Mouse (Mus musculus) olfactory bulb, adult 2 months (tissue): ENCODE results near the gene Dscaml1.

Experiments used
- CTCF ChIP-seq: fragments of 200-500 bp; IDR thresholded peaks from 2 replicates; pipeline ENCODE4 v1.5.1; 2012; ENCODE audit warnings: low read depth, mild to moderate bottlenecking, low read length, moderate library complexity; ENCODE audit not compliant: insufficient read depth
- POLR2A ChIP-seq: fragments of 200-500 bp; IDR thresholded peaks from 2 replicates; pipeline ENCODE4 v1.6.1; 2012; ENCODE audit warnings: mild to moderate bottlenecking, low read depth, low read length, moderate library complexity; ENCODE audit not compliant: insufficient read depth

DNA sequence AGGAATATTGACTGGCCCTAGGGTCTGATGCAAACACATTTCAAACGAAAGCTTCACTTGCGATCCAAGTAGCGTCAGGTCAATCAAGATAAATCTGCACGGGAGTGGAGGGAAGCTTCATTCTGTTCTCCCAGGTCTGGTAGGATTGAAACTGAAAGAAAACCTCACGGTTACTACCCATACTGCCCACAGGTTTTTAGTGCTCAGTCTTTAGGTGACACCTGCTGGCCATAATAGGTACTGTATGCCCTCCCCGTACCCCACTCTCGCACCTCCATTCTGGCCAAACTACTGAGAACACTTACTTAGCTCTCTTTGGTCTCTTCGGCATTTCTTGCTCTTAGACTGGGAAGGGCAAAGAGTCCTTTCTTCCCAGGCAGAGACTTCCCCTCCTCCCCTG is 9.2 kb upstream of the Dscaml1 start:
- no peak for TF ChIP-seq CTCF
- TF ChIP-seq POLR2A, result no peak
